Mouse (Mus musculus) limb, embryonic 13.5 days (tissue): ENCODE data around the gene Actg2. TPM values are rescaled to one million over a fixed set of nuclear protein-coding genes. Genes with fewer than 3 reads are reported as not detected.

Experiments used
- ATAC-seq: fragments of 200-750 bp; cut with Nextera tagmentation; 2 replicates; pipeline ENCODE4 v1.8.0; 2017; ENCODE audit warnings: low read depth, moderate number of reproducible peaks, moderate TSS enrichment; ENCODE audit not compliant: low FRiP score
- H3K27ac ChIP-seq: fragments of 300-500 bp; sonication (generic); 2 replicates; pipeline ENCODE4 v1.5.1; 2015; ENCODE audit warnings: inconsistent platforms, mild to moderate bottlenecking, moderate library complexity
- H3K27me3 ChIP-seq: fragments of 300-500 bp; sonication (generic); 2 replicates; pipeline ENCODE4 v1.6.1; 2015; ENCODE audit warnings: mild to moderate bottlenecking, inconsistent platforms
- H3K36me3 ChIP-seq: fragments of 300-500 bp; sonication (generic); 2 replicates; pipeline ENCODE4 v1.6.1; 2015; ENCODE audit warnings: inconsistent platforms, mild to moderate bottlenecking, moderate library complexity
- H3K4me1 ChIP-seq: fragments of 300-500 bp; sonication (generic); 2 replicates; pipeline ENCODE4 v1.6.1; 2015; ENCODE audit warnings: inconsistent platforms
- H3K4me2 ChIP-seq: fragments of 300-500 bp; sonication (generic); replicated peaks from 2 replicates; pipeline ENCODE4 v1.6.1; 2015; ENCODE audit warnings: inconsistent platforms, mild to moderate bottlenecking, moderate library complexity
- H3K4me3 ChIP-seq: fragments of 300-500 bp; sonication (generic); 2 replicates; pipeline ENCODE4 v1.5.1; 2015; ENCODE audit warnings: moderate library complexity, mild to moderate bottlenecking, inconsistent platforms
- H3K9ac ChIP-seq: fragments of 300-500 bp; sonication (generic); 2 replicates; pipeline ENCODE4 v1.6.1; 2015; ENCODE audit warnings: mild to moderate bottlenecking, inconsistent platforms
- H3K9me3 ChIP-seq: fragments of 300-500 bp; sonication (generic); 2 replicates; pipeline ENCODE4 v1.6.1; 2016; ENCODE audit warnings: inconsistent platforms
- WGBS: fragments of 180-500 bp; shearing (Covaris S2); methylation state at CpG from one replicate; pipeline ENCODE4 v1.1.7; 2015; 5-methylcytosine and 5-hydroxymethylcytosine counted together
- polyA plus RNA-seq: library from polyadenylated mRNA; unstranded; fragments of >200 nt; fragmentation: Nextera tagmentation; extraction: Ambion mirVana; gene quantifications from 2 replicates; pipeline ENCODE4 v1.2.1, GENCODE M21; 2015

The Actg2 gene
- polyA plus RNA-seq, 1 experiment from 2014 or later, result 2.9 TPM

DNA sequence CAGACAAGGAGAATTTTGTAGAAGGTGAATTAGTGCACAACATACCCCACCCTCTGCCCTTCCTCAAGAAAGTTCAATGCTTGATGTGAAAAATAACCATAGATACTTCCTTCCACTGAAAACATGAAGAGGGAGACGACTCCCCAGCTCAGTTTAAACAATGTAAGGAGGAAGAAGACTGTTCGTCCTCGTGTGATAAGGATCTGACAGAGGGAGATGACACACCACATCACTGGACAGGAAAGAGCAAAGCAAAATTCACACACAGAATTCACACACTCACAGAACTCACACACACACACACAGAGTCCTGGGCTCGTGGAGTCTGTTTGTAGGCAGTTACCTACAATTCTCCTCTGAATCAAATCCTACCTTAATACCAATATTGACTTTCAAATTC is 45.4 kb downstream of the Actg2 start:
- 82% methylated on average over 4 of the region's 4 CpGs for WGBS
- Histone ChIP-seq H3K36me3 (peaks cover 73% of the 10 kb centered on the region), H3K4me2 (no peak overlapping the region), H3K9me3 (no peaks in the 10 kb centered on the region), H3K27me3 (no peaks in the 10 kb centered on the region), H3K4me1 (no peaks in the 10 kb centered on the region), H3K4me3 (no peak overlapping the region), H3K27ac (no peak overlapping the region), H3K9ac (no peak overlapping the region)
- no peak for ATAC-seq

DNA sequence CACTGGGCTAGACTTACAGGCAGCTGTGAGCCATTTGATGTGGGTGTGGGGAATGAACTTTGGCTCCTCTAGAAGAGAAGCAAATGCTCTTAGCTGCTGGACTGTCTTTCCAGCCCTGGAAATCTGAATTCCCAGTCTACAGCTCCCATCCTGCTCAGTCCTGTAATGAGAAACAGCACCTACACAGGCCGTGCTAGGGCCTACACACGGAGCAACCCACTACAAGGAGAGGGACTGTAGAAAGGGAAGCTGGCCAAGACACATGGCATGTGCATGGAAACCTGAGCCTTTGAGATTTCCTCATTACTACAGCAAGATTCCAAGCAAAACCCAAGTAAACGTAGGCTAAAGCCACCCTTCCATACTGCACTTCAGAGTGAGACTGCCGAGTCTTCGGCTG is 47.9 kb downstream of the Actg2 start:
- Histone ChIP-seq H3K4me3 (no peak overlapping the region), H3K4me2 (no peak overlapping the region), H3K9ac (no peak overlapping the region), H3K36me3 (peaks cover 77% of the 10 kb centered on the region), H3K27me3 (no peaks in the 10 kb centered on the region), H3K27ac (no peak overlapping the region), H3K4me1 (no peaks in the 10 kb centered on the region), H3K9me3 (no peaks in the 10 kb centered on the region)
- no peak; the same call in 1 of the 2 replicates for ATAC-seq
- 83% methylated on average over 5 of the region's 5 CpGs for WGBS

DNA sequence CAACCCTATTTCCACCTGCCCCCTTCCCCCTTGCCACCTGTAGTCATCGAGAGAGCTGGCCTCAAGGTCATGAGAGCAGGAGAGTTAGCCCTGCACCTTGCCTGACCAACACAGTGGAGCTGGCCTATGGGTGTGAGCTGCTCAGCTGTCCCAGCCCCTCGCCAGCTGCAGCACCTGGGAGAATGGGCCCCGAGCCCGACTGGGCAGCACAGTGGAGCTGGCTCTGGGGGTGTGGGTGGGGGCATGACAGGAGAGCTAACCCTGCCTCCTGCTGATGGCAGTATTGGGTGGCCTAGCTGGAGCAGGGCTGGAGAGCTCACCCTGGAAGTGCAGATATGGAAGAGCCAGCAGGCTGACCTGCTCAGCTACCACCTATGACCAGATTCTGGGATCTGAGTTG is 48.8 kb downstream of the Actg2 start:
- Histone ChIP-seq H3K9me3 (no peaks in the 10 kb centered on the region), H3K27ac (no peak overlapping the region), H3K9ac (no peak overlapping the region), H3K4me3 (no peak overlapping the region), H3K4me1 (no peaks in the 10 kb centered on the region), H3K27me3 (no peaks in the 10 kb centered on the region), H3K4me2 (no peak overlapping the region), H3K36me3 (peaks cover 82% of the 10 kb centered on the region)
- 86% methylated on average over 4 of the region's 4 CpGs for WGBS
- ATAC-seq, result no peak

DNA sequence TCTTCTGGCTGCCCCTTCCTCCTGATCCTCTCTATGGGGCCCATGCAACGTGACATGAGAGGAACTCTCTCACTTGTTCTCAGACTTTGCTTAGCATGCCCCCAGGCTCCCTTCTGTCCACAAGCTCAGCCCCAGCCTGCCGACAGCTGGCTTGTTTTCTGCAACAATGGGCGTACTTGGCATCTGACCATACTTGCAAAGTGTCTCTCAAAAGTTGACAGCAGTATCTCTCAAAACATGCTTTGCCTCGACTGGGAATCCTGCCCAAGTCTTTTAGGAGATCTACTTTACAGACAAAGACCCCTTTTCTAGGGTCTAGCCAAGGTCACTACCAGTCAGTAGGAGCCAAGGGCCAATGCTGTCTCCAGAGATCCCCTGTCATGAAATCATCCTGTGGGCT is 50.2 kb downstream of the Actg2 start:
- Histone ChIP-seq H3K4me1 (no peaks in the 10 kb centered on the region), H3K27ac (no peak overlapping the region), H3K27me3 (no peaks in the 10 kb centered on the region), H3K9me3 (no peaks in the 10 kb centered on the region), H3K9ac (no peak overlapping the region), H3K4me3 (no peak overlapping the region), H3K4me2 (no peak overlapping the region), H3K36me3 (peaks cover 94% of the 10 kb centered on the region)
- ATAC-seq, result no peak
- WGBS, result 73% methylated on average over 4 of the region's 4 CpGs

DNA sequence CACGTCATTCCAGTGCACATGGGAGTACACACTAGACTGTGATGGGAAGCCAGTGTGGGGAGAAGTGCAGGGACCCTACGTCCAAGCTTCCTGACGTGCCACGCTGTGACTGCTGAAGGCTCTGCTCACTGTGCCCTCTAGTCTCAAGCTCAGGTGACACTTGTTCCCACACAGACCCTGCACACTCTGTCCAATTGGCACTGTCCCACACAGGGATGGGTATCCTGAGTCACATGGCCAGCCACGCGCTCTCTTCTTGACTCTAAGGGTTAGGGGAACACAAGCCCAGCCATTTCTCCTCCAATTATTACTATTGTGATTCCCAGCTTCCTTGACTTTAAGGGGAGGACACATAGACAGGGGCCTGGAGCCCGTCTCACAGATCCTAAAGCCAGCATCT is 52.3 kb downstream of the Actg2 start:
- Histone ChIP-seq H3K36me3 (peaks cover 94% of the 10 kb centered on the region), H3K4me3 (no peak overlapping the region), H3K9ac (no peak overlapping the region), H3K27ac (no peak overlapping the region), H3K27me3 (no peaks in the 10 kb centered on the region), H3K4me2 (no peak overlapping the region), H3K9me3 (no peaks in the 10 kb centered on the region), H3K4me1 (no peaks in the 10 kb centered on the region)
- no peak for ATAC-seq
- WGBS, result 91% methylated on average over 7 of the region's 7 CpGs

DNA sequence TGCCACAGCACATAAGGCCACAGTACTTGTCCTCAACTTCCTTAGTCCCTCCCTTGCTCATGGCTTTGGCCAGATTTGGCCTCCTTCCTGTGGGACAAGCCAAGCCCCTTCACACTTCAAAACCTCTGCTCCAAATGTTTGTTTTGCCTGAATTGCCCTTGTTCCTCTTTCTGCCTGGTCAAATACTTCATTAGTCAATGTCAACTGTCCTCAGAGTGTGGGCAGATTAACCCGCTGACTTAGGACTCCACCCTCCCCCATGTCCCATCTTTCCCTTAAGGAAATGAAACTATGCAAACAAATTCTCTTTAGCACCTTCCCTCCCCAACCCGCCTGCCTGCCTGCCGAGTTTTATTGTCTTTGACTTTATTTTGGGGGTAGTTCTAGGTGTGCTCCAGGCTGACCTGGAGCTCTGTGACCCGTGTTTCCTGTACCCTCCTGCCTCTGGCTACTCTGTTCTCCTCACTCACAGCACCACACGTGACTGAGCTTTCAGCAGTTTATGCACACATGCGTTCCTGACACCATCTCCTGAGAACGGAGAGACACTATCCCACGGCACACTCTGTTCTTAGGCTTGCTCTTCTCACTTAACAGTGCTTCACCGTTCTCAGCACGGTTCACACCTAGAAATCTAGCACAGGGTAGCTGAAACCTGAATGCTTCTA is 53.5 kb downstream of the Actg2 start:
- Histone ChIP-seq H3K27me3 (no peaks in the 10 kb centered on the region), H3K27ac (no peak overlapping the region), H3K9ac (no peak overlapping the region), H3K4me3 (no peak overlapping the region), H3K36me3 (peaks cover 87% of the 10 kb centered on the region), H3K9me3 (no peaks in the 10 kb centered on the region), H3K4me1 (no peaks in the 10 kb centered on the region), H3K4me2 (no peak overlapping the region)
- ATAC-seq, result no peak
- 57% methylated on average over 10 of the region's 10 CpGs for WGBS

DNA sequence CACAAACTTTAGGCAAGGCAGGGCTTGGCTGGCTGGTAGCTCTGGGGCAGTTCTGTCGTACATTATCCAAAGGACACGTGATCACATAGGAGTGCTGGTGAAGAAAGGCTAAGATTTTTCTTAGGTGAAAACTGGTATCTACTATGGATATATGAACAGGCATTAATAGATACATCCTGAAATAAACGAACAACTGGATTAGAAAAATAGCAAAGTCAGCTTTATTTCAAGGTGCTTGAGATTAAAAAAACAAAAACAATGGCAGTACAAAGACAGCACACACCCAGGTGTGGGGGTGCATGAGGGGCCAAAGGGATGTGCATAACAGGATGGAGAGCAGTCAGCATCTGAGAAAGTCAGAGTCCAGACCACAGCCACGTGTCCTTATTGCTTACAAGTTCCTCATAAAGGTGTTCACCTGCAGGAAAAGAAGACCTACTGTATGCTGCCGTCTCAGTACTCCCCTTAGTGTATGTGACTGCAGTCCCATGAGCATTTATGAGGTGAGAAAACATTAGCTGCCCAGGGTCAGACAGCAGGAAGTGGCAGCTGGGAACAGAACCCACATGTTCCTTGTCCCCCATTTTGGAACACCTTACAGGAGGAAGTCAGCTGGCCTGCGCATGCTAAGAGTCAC is 55.9 kb downstream of the Actg2 start:
- Histone ChIP-seq H3K27me3 (no peaks in the 10 kb centered on the region), H3K4me1 (no peaks in the 10 kb centered on the region), H3K9me3 (no peaks in the 10 kb centered on the region), H3K4me2 (no peak overlapping the region), H3K36me3 (peaks cover 69% of the 10 kb centered on the region), H3K9ac (no peak overlapping the region), H3K4me3 (no peak overlapping the region), H3K27ac (no peak overlapping the region)
- WGBS, result 77% methylated on average over 6 of the region's 6 CpGs
- no peak for ATAC-seq

DNA sequence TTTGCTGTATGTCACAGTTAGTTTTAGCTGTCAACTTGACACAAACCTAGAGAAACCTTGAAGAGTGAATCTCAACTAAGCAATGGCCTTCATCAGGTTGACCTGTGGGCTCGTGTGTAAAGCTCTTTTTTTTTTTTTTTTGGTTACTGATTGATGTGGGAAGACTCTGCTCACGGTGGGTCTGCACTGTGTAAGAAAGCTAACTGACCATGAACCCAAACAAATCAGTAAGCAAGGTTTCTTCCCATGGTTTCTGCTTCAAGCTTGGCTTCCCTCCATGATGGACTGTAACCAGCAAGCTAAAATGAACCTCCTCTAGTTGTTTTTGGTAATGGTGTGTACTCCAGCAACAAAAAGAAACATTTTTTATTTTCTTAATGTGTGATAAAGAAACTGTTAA is 56.9 kb downstream of the Actg2 start:
- Histone ChIP-seq H3K27me3 (no peaks in the 10 kb centered on the region), H3K9me3 (no peaks in the 10 kb centered on the region), H3K9ac (no peak overlapping the region), H3K4me2 (no peak overlapping the region), H3K4me3 (no peak overlapping the region), H3K4me1 (no peaks in the 10 kb centered on the region), H3K27ac (no peak overlapping the region), H3K36me3 (peaks cover 60% of the 10 kb centered on the region)
- 74% methylated on average over 2 of the region's 2 CpGs for WGBS
- ATAC-seq, result no peak

DNA sequence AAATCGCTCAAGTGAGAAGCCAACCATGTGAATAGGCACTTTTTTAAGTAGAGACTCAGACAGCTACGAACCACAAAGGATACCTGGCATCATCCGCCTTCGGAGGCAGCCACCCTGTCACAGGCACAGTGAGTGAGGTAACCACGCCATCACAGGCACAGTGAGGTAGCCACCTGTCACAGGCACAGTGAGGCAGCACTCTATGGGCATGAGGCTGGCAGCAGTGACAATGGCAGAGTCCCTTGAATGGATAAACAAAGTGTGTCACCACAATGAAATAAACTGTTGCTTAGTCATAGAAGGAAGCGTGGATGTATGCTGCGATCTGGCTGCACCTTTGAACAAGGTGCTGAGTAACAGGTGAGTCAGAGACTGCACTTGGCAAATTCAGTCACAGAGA is 57.4 kb downstream of the Actg2 start:
- whole genome bisulfite sequencing, result 94% methylated on average over 7 of the region's 7 CpGs
- Histone ChIP-seq H3K36me3 (peaks cover 54% of the 10 kb centered on the region), H3K27me3 (no peaks in the 10 kb centered on the region), H3K9me3 (no peaks in the 10 kb centered on the region), H3K9ac (no peak overlapping the region), H3K4me3 (no peak overlapping the region), H3K27ac (no peak overlapping the region), H3K4me1 (no peaks in the 10 kb centered on the region), H3K4me2 (no peak overlapping the region)
- no peak for ATAC-seq

DNA sequence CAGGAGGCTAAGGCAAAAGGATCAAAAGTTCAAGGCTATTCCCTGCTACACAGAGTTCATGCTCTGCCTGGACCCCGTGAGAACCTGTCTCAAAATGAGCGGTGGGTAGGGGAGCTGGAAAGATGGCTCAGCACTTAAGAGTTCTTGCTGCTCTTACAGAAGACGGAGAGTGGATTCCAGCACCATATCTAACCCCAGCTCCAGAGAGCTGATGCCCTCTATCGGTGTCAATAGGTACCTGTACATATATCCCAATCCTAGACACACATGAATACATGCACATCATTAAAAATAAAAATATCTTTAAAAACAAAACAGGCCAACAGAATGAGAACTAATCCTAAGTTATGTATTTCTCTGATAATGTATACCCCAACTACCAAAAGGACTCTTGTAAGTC is 57.8 kb downstream of the Actg2 start:
- Histone ChIP-seq H3K27me3 (no peaks in the 10 kb centered on the region), H3K9me3 (no peaks in the 10 kb centered on the region), H3K4me3 (no peak overlapping the region), H3K9ac (no peak overlapping the region), H3K4me1 (no peaks in the 10 kb centered on the region), H3K36me3 (peaks cover 53% of the 10 kb centered on the region), H3K27ac (no peak overlapping the region), H3K4me2 (no peak overlapping the region)
- 78% methylated on average over 4 of the region's 4 CpGs for WGBS
- ATAC-seq, result no peak

DNA sequence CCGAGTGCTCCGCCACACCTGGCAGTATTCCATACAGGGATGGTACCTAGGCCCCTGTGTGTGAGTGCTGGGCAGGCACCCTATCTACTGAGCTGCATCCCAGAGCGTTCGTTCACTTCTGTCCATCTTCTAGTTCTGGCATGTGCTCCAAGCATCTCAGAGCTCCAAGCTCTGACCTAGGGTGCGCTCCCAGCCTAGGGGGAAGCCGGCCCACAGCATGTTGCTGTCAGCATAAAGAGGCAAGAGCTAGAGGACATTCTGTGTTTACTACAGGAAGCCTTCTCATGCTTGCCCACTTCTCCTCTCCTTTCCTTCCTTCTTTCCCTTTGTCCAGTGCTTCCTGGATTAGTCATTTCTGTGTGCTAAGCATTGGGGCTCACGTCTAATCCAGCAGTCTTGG is 60.6 kb downstream of the Actg2 start:
- no peaks in the 10 kb centered on the region for H3K4me1 ChIP-seq
- WGBS, result 81% methylated on average over 7 of the region's 7 CpGs
- no peak overlapping the region for H3K4me2 ChIP-seq
- no peak overlapping the region for H3K4me3 ChIP-seq
- H3K36me3 ChIP-seq, result peaks cover 26% of the 10 kb centered on the region
- no peak overlapping the region for H3K27ac ChIP-seq
- no peaks in the 10 kb centered on the region for H3K27me3 ChIP-seq
- no peaks in the 10 kb centered on the region for H3K9me3 ChIP-seq
- no peak overlapping the region for H3K9ac ChIP-seq
- ATAC-seq, result no peak

DNA sequence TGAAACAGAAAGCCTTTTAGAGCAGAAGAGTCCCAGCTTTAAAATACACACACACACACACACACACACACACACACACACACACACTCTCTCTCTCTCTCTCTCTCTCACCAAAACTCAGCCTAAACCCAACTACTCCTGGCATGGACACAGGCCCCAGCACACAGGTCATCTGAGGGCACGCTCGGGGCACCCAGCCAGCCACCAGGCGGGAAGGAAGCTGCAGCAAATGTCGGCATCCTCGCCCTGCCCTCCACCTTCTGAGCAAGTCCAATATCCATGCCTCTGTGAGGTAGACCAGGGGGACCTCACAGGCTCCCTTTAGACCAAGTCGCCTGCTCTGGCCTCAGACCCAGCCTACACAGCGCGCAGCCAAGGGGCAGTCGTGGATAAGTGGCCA is 62.8 kb downstream of the Actg2 start:
- Histone ChIP-seq H3K4me3 (no peak overlapping the region), H3K36me3 (peaks cover 6% of the 10 kb centered on the region), H3K9me3 (no peaks in the 10 kb centered on the region), H3K9ac (no peak overlapping the region), H3K27ac (no peak overlapping the region), H3K4me1 (no peaks in the 10 kb centered on the region), H3K4me2 (no peak overlapping the region), H3K27me3 (no peaks in the 10 kb centered on the region)
- WGBS, result 83% methylated on average over 9 of the region's 9 CpGs
- ATAC-seq, result no peak

DNA sequence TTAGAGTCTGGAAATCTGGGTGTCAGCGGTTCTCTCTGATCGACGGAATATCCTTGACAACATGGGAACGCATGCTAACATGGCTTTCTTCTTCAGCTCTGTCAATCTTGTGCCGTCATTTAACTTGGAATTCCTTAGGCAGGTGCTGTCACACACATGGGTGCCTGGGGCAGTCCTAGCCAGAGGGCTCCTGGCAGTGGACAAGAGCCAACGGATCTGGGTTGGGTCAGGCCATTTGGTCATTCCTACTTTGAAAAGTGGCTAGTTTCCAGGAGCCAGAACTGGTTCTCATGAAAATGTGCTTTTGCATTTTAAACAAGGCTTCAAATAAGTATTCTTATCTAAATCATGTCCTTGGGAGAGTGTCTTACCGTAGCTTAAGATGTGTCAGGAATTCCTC is 64.3 kb downstream of the Actg2 start:
- no peak for ATAC-seq
- no peak overlapping the region for H3K4me3 ChIP-seq
- H3K36me3 ChIP-seq, result peaks cover 2% of the 10 kb centered on the region
- no peaks in the 10 kb centered on the region for H3K9me3 ChIP-seq
- H3K4me1 ChIP-seq, result no peaks in the 10 kb centered on the region
- no peak overlapping the region for H3K4me2 ChIP-seq
- no peak overlapping the region for H3K27ac ChIP-seq
- WGBS, result 86% methylated on average over 7 of the region's 7 CpGs
- H3K9ac ChIP-seq, result no peak overlapping the region
- no peaks in the 10 kb centered on the region for H3K27me3 ChIP-seq
